ENCODE assay signal across 8 mouse cellular contexts in the genomic region with DNA sequence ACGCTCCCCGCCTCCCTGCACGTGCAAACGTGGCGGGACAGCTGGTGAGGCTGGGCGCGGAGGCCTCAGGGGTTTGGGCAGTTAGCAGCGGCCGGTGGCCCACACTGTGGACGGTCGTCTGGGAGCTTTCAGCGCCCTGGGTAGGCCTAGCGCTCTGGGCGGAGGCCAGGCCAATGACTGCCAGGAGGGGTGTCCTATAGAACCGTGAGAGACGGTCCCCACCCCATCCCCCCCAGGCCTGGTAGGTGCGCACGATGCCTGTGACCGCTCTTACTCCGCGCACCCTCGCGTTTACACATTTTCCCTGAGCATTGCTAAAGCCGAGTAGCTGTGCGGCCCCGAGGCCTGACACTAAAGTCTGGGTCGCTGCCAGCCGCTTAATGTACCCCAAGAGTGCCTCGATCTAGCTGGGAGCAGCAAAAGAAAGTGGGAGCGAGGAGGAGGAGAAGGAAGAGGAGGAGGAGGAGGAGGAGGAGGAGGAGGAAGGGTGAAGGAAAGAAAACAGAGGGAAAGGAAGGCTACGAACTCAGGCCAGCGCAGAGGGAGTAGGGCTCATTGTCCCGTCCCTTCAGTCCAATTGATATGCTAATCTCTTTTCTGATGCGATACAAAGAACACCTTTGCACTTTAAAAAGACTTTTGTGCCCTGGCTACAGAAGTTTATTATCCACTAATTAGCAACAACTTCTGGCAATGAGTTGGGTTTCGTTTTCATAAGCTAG.
DNase-seq lines count a peak whose midpoint lies in the region; ATAC-seq and TF ChIP-seq lines count a peak whose summit lies in the region.

No protein-coding gene starts in this region.

- no peaks in the 10 kb centered on the region for H3K9me3 ChIP-seq in forebrain, embryonic 15.5 days
- no peaks in the 10 kb centered on the region for H3K9me3 ChIP-seq in stomach, postnatal 0 days (ENCODE audit: control insufficient read depth, low read length)

- H3K4me2 ChIP-seq in forebrain, embryonic 15.5 days (replicated peaks): peak overlapping the region; percentile 77
- H3K4me2 ChIP-seq in stomach, postnatal 0 days (replicated peaks; ENCODE audit: low read depth): peak overlapping the region; percentile 61

- peak overlapping the region; percentile 34 for H3K4me3 ChIP-seq in brown adipose tissue, adult 24 weeks (ENCODE audit: insufficient read depth, low read depth, low read length)
- H3K4me3 ChIP-seq in forebrain, embryonic 15.5 days: peak overlapping the region; percentile 75
- H3K4me3 ChIP-seq in stomach, postnatal 0 days (ENCODE audit: low read depth, low read length): peak overlapping the region; percentile 35

- WGBS in forebrain, embryonic 15.5 days: 1% methylated on average over 35 of the region's 35 CpGs
- 3% methylated on average over 35 of the region's 35 CpGs for WGBS in stomach, postnatal 0 days

- no peak for TF ChIP-seq EP300 in stomach, postnatal 0 days (optimal IDR thresholded peaks at IDR 0.05)

- peak; percentile 22 for DNase-seq in heart, postnatal 4 days
- DNase-seq in heart, adult 8-10 months (ENCODE audit: low spot score): no peak
- no peak for DNase-seq in stomach, postnatal 0 days (ENCODE audit: low spot score)
- DNase-seq in layer of hippocampus, postnatal 25 days (ENCODE audit: extremely low spot score in 1 of 2, low spot score in 1 of 2): no peak
- DNase-seq in ovary, postnatal 14 days (ENCODE audit: low spot score): no peak

- H3K27me3 ChIP-seq in forebrain, embryonic 15.5 days: no peaks in the 10 kb centered on the region
- peaks cover 15% of the 10 kb centered on the region; the same call in 1 of the 2 replicates for H3K27me3 ChIP-seq in stomach, postnatal 0 days (ENCODE audit: control insufficient read depth, insufficient read depth, low read length)

- TF ChIP-seq CTCF in stomach, postnatal 0 days (IDR thresholded peaks at IDR 0.05; ENCODE audit: low read depth): no peak

- no peak overlapping the region for H3K27ac ChIP-seq in brown adipose tissue, adult 24 weeks (replicated peaks; ENCODE audit: low read depth, low read length)
- peak overlapping the region; percentile 98 for H3K27ac ChIP-seq in forebrain, embryonic 15.5 days (replicated peaks)
- H3K27ac ChIP-seq in stomach, postnatal 0 days (replicated peaks): no peak overlapping the region

- H3K9ac ChIP-seq in forebrain, embryonic 15.5 days (replicated peaks): peak overlapping the region; percentile 71
- H3K9ac ChIP-seq in stomach, postnatal 0 days (ENCODE audit: low read length): peak overlapping the region; percentile 47; the same call in 1 of the 2 replicates

- H3K36me3 ChIP-seq in forebrain, embryonic 15.5 days: no peaks in the 10 kb centered on the region
- H3K36me3 ChIP-seq in stomach, postnatal 0 days (ENCODE audit: control insufficient read depth, insufficient read depth, low read length): no peaks in the 10 kb centered on the region

- ATAC-seq in forebrain, embryonic 15.5 days (replicated peaks): peak; percentile 54
- 0 out of 2 replicates have a peak, but pooled peaks have one; percentile 4 for ATAC-seq in megakaryocyte progenitor cell, adult 5-6 weeks (replicated peaks; ENCODE audit: poor library complexity)
- ATAC-seq in stomach, postnatal 0 days (ENCODE audit: low FRiP score, low TSS enrichment): peak; percentile 57; the same call in 1 of the 2 replicates

- H3K4me1 ChIP-seq in brown adipose tissue, adult 24 weeks (ENCODE audit: control insufficient read depth, insufficient read depth, insufficient read length, low read length): 0 out of 2 replicates have a peak, but pooled peaks cover 2% of the 10 kb centered on the region
- peaks cover 40% of the 10 kb centered on the region for H3K4me1 ChIP-seq in forebrain, embryonic 15.5 days
- H3K4me1 ChIP-seq in stomach, postnatal 0 days (replicated peaks; ENCODE audit: control insufficient read depth, insufficient read depth): peaks cover 6% of the 10 kb centered on the region

Comparison
In these comparisons a context has a peak if more than half of its experiments do, and no peak if none do; other contexts are left out.
1. ATAC-seq: peak in every context shown above with its lines; median percentile 57 in stomach, postnatal 0 days; 54 in forebrain, embryonic 15.5 days; 4 in megakaryocyte progenitor cell, adult 5-6 weeks.